Mouse (Mus musculus): ENCODE data around the gene Astn2. TPM values are rescaled to one million over a fixed set of nuclear protein-coding genes. Genes with fewer than 3 reads are reported as not detected.

The Astn2 gene
- polyA plus RNA-seq, 1 experiment from 2014 or later: 0.66 TPM

DNA sequence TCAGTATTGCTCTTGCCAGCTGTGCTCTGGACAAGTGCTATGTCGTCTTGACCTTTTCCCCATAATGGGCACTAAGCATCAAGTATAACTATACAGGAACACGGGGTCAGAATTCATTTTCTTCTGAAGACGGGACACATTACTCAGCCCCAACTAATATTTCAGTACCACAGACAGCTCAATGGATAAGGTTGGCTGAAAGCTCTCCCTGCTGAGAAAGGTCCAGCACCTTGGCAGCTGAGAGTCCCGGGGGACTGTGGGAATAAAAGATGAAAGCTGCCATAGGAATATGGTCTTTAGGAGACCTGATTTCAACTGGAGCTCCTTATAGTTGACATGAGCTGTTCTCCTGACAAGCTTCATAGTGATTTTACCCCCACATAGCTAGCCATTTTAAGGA lies 421.5 kb downstream of the Astn2 start:
- DNase-seq (ENCODE audit: low spot score): no peak
- Histone ChIP-seq H3K36me3 (no peaks in the 10 kb centered on the region), H3K4me1 (no peaks in the 10 kb centered on the region), H3K4me3 (no peak overlapping the region), H3K27ac (no peak overlapping the region), H3K9me3 (replicated peaks) (no peaks in the 10 kb centered on the region), H3K27me3 (ENCODE audit: low read depth, poor library complexity, severe bottlenecking) (no peaks in the 10 kb centered on the region)
- WGBS: 52% methylated on average over 4 of the region's 4 CpGs

DNA sequence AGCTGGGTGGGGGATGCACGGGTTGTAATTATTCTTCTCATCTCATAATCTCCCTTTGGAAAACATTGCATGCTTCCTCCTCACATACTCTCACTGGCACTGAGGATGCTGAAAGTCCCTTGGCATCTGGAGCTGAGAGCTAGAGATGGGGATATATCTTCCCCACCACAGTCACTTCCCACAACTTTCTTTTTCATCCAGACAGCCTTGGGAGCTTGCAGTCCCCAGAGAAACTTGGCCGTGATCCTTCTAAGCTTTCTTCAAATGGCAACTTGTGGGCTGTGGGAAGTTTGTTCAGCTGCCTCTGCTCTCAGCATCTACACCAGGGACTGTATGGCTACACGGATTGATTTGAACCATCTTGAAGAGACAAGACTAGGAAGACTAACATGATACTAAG lies 428.2 kb downstream of the Astn2 start:
- H3K27me3 ChIP-seq (ENCODE audit: low read depth, poor library complexity, severe bottlenecking): no peaks in the 10 kb centered on the region
- no peak overlapping the region for H3K4me3 ChIP-seq
- H3K27ac ChIP-seq: no peak overlapping the region
- 83% methylated on average over 3 of the region's 3 CpGs for whole genome bisulfite sequencing
- no peaks in the 10 kb centered on the region for H3K4me1 ChIP-seq
- H3K36me3 ChIP-seq: no peaks in the 10 kb centered on the region
- DNase-seq (ENCODE audit: low spot score): no peak
- H3K9me3 ChIP-seq (replicated peaks): no peaks in the 10 kb centered on the region

DNA sequence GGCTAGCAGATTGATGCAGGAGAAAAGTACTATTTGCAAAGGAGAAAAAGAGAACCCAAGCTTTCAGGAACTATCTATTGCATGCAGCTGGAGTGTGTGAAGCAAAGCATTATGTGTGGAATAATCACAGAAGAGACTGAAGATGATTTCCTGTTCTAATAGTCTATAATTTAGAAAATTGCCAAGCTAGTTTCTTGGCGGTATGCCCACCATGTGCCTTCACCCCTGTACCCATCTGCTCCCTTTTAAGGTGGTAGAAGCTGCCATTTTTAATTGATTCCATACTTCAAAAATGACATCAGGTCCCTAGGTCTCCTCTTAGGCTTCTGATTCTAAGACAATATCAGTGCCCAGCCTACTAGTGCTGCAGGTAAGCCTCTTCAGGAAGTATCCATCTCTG lies 432.0 kb downstream of the Astn2 start:
- H3K9me3 ChIP-seq (replicated peaks): no peaks in the 10 kb centered on the region
- no peaks in the 10 kb centered on the region for H3K27me3 ChIP-seq (ENCODE audit: low read depth, poor library complexity, severe bottlenecking)
- DNase-seq (ENCODE audit: low spot score): no peak
- H3K4me3 ChIP-seq: no peak overlapping the region
- H3K4me1 ChIP-seq: 0 out of 2 replicates have a peak, but pooled peaks cover 8% of the 10 kb centered on the region
- H3K27ac ChIP-seq: no peak overlapping the region
- H3K36me3 ChIP-seq: no peaks in the 10 kb centered on the region
- 88% methylated on average over 1 of the region's 1 CpGs for WGBS

DNA sequence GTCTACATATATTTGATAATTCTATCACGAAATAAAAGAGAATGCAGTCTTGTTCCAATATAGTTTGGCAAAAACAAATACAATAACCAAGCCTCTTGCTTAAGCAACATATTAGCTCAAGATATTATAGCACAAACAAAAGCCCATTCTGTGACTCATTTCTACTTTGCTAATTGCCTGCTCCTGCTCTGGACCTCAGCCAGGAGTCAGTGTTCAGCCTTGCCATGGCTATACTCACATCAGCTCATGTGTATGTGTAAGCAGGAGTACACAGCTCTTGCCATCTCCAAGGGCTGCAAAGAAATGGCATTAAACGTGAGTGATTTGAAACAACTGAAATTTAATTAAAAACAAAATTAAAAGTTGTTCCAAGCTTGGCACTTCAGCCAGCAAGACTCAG lies 435.1 kb downstream of the Astn2 start:
- H3K36me3 ChIP-seq: no peaks in the 10 kb centered on the region
- no peak for DNase-seq (ENCODE audit: low spot score)
- no peaks in the 10 kb centered on the region for H3K9me3 ChIP-seq (replicated peaks)
- H3K4me3 ChIP-seq: no peak overlapping the region
- 0 out of 2 replicates have a peak, but pooled peaks cover 8% of the 10 kb centered on the region for H3K4me1 ChIP-seq
- H3K27me3 ChIP-seq (ENCODE audit: low read depth, poor library complexity, severe bottlenecking): no peaks in the 10 kb centered on the region
- no peak overlapping the region for H3K27ac ChIP-seq
- 81% methylated on average over 2 of the region's 2 CpGs for WGBS

DNA sequence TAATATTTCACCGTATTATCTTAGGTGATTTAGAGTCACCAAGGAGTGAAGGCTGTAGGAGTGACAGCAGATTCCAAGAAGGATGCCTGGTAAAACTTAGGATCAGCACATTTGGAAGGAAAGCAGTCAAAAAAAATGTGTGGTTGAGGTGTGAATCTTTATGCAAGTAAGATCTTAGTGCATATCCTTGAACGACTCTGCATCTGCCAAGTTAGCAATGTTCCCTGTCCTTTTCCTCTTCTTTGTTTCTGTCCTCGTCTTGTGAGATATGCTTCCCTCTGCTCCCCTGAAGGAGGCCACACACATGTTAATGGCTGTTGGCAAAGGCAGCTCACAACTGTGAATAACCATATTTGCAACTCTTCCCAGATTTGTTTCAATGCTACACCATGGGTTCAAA lies 439.8 kb downstream of the Astn2 start:
- H3K9me3 ChIP-seq (replicated peaks): no peaks in the 10 kb centered on the region
- H3K27ac ChIP-seq: no peak overlapping the region
- WGBS: 72% methylated on average over 3 of the region's 3 CpGs
- no peaks in the 10 kb centered on the region for H3K27me3 ChIP-seq (ENCODE audit: low read depth, poor library complexity, severe bottlenecking)
- H3K4me3 ChIP-seq: no peak overlapping the region
- no peak for DNase-seq (ENCODE audit: low spot score)
- no peaks in the 10 kb centered on the region for H3K4me1 ChIP-seq
- H3K36me3 ChIP-seq: no peaks in the 10 kb centered on the region

DNA sequence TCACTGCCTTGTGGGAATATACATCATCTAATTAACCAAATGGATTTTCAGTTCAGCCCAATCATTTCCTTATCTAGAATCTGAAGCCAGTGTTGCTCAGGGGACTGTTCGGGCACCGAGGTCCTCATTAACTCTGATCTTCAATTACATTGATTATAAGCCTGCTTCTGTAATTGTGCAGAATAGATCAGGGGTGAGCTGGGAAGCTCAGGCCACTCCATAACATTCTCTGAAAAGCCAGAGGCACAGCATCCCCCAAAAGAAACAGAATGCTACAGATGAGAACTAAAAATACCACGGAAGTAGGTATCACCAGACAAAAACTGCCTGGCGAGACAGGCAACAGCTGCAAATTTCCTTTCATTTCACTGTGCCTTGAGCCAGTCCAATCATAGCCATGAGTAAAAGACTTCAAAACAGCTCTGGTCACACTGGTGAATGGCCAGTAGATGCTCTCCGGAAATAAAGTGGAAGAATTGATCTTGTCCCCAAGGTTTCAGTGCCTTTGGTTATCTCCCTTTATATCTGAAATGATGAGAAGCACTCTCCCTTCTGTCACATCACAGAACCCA lies 445.1 kb downstream of the Astn2 start:
- WGBS: 85% methylated on average over 5 of the region's 5 CpGs
- H3K27me3 ChIP-seq (ENCODE audit: low read depth, poor library complexity, severe bottlenecking): no peaks in the 10 kb centered on the region
- no peaks in the 10 kb centered on the region for H3K4me1 ChIP-seq
- H3K4me3 ChIP-seq: no peak overlapping the region
- no peaks in the 10 kb centered on the region for H3K9me3 ChIP-seq (replicated peaks)
- no peaks in the 10 kb centered on the region for H3K36me3 ChIP-seq
- no peak overlapping the region for H3K27ac ChIP-seq
- DNase-seq (ENCODE audit: low spot score): no peak

DNA sequence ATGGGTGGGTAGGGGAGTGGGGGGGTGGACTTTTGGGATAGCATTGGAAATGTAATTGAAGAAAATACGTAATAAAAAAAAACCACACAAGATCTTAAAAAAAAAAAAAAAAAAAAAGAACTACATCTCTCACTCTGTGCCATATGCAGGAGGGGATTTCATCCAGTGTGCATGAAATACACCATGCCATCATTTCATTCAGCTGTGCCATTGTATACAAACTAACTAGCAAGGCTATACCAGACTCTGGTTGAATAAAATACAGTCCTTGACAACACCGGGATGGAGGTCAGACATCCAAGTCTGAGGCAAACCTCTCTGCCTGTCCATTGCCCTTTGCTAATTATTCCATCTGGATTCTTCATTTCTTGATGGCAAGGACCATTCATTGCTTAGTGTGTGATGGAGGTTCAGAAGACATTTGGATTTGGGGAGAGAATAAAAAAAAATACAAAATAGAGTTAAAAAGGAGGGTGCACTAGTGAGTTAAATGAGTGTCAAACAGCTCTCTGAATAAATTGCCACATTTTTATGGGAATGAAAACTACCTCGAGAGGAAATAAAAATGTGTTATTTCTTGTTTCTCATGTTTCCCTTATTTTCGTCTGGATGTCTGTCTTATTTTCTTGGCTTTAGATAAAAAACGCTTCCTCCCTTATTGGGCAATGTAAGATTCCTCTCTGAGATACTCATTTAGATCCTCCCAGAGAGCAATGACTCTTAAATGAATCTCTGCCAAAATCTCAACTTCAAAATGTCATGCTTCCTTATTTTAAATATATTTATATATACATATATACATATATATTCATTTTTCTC lies 445.8 kb downstream of the Astn2 start:
- no peak overlapping the region for H3K4me3 ChIP-seq
- no peaks in the 10 kb centered on the region for H3K36me3 ChIP-seq
- DNase-seq (ENCODE audit: low spot score): no peak
- 94% methylated on average over 5 of the region's 5 CpGs for WGBS
- no peak overlapping the region for H3K27ac ChIP-seq
- no peaks in the 10 kb centered on the region for H3K4me1 ChIP-seq
- H3K9me3 ChIP-seq (replicated peaks): no peaks in the 10 kb centered on the region
- H3K27me3 ChIP-seq (ENCODE audit: low read depth, poor library complexity, severe bottlenecking): no peaks in the 10 kb centered on the region

DNA sequence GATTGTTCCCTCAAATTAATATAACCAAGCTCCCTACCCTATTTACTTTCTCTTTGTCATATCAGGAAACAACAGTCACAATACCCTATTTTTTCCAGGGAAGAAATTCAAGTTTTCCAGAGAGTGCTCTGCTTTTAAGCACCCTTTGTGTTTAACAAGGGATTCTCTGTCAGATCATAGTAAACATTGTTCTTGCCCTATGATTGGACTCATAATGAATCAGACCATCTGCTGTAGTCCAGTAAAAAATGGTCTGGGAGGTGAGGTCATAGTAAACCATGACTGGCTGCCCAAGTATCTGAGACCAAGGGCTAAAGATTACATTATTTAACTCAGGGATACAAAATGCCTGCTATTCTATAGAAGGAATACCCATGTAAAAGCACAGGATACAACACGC lies 452.5 kb downstream of the Astn2 start:
- Histone ChIP-seq H3K4me1 (no peaks in the 10 kb centered on the region), H3K9me3 (replicated peaks) (no peaks in the 10 kb centered on the region), H3K27ac (no peak overlapping the region), H3K27me3 (ENCODE audit: low read depth, poor library complexity, severe bottlenecking) (no peaks in the 10 kb centered on the region), H3K4me3 (no peak overlapping the region), H3K36me3 (no peaks in the 10 kb centered on the region)
- WGBS: 88% methylated on average over 1 of the region's 1 CpGs
- DNase-seq (ENCODE audit: low spot score): no peak

DNA sequence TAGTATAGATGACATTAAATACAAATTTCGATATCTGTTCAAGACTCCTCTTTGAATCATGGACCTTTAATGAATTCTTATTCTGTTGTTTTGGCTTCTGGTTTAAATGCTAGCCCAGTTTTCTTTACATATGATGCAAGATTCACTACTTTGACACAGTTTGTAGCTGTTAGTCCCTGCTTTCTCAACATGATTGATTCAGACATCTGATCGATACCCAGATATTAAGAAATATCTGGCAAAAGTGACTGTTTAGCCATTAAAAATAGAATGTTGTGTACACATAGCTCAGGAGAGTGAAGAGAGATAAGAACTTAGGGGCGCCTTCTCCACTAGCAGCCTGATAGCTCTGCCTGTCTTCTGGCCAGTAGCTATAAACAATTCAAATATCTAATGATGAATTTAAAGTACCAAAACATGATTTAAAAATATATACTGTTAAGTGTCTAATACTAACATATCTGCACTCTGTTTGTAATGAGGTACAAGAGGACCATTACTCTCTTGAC lies 457.2 kb downstream of the Astn2 start:
- Histone ChIP-seq H3K36me3 (no peaks in the 10 kb centered on the region), H3K4me3 (no peak overlapping the region), H3K27me3 (ENCODE audit: low read depth, poor library complexity, severe bottlenecking) (no peaks in the 10 kb centered on the region), H3K9me3 (replicated peaks) (no peaks in the 10 kb centered on the region), H3K27ac (no peak overlapping the region), H3K4me1 (no peaks in the 10 kb centered on the region)
- DNase-seq (ENCODE audit: low spot score): no peak
- WGBS: 97% methylated on average over 3 of the region's 3 CpGs

DNA sequence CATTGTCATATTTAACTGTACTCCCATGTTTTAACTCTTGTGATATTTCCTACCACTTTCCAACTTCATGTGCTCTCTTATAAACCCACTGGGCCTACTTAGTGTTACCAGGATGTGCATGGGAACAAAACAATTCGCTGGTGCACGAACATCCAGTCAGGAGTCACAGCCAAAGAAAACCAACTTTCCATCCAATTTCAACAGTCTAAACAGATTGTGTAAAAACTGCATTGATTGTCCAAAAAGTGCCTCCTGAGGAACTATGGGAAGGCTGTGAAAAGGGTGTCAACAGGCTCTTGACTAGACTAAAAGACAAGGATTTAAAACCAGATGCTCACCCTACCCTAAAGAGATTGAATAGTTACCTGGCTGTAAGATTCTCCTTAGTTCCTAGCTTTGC lies 458.4 kb downstream of the Astn2 start:
- Histone ChIP-seq H3K36me3 (no peaks in the 10 kb centered on the region), H3K9me3 (replicated peaks) (no peaks in the 10 kb centered on the region), H3K4me1 (no peaks in the 10 kb centered on the region), H3K27me3 (ENCODE audit: low read depth, poor library complexity, severe bottlenecking) (no peaks in the 10 kb centered on the region), H3K27ac (no peak overlapping the region), H3K4me3 (no peak overlapping the region)
- 87% methylated on average over 2 of the region's 2 CpGs for WGBS
- no peak for DNase-seq (ENCODE audit: low spot score)

DNA sequence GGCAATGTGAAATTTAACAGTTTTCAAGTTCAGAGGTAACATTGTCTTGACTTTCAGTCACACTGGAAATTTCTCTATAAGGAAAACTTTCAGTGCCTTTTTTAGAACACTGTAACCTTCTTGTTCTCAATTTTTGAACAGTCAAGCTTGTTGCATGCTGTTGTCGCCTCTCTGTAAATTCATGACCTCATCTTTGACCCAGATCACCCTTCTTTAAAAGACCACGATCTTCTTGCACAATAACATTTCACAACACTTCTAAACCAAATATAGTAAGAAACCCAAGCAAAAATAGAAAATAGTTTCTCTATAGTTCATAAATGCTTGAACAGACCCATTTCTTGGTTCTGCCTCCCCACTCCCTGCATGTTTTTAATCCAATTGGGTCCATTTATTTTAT lies 473.5 kb downstream of the Astn2 start:
- whole genome bisulfite sequencing: 89% methylated on average over 2 of the region's 2 CpGs

DNA sequence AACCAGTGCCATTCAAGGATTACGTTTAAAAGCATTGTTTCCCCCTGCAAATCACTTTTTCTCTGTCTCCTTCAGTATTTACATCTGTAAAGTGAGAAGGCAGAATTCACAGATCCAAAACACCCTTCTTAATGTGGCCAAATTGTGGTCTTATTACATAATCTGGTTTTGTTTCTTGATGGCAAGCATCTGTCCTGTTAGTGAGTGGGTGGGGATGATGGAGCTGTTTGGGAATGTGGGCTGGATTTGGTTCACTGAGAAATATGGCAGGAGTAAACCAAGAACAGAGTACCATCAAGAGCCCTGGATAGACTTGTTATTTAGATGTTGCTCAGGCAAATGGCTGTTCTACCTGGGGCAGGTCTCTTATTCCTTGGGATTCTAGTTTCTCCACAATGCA lies 484.1 kb downstream of the Astn2 start:
- DNase-seq (ENCODE audit: low spot score): no peak
- no peaks in the 10 kb centered on the region for H3K4me1 ChIP-seq
- no peaks in the 10 kb centered on the region for H3K27me3 ChIP-seq (ENCODE audit: low read depth, poor library complexity, severe bottlenecking)

More for the DNA sequence above, 473.5 kb downstream of the Astn2 start:
- H3K27me3 ChIP-seq (ENCODE audit: low read depth, poor library complexity, severe bottlenecking): no peaks in the 10 kb centered on the region
- no peaks in the 10 kb centered on the region for H3K9me3 ChIP-seq (replicated peaks)
- no peak overlapping the region for H3K4me3 ChIP-seq
- H3K27ac ChIP-seq: no peak overlapping the region
- no peaks in the 10 kb centered on the region for H3K4me1 ChIP-seq
- no peaks in the 10 kb centered on the region for H3K36me3 ChIP-seq
- DNase-seq (ENCODE audit: low spot score): no peak

More for the DNA sequence above, 484.1 kb downstream of the Astn2 start:
- WGBS: 69% methylated on average over 1 of the region's 1 CpGs
- H3K27ac ChIP-seq: no peak overlapping the region
- no peaks in the 10 kb centered on the region for H3K36me3 ChIP-seq
- no peak overlapping the region for H3K4me3 ChIP-seq
- H3K9me3 ChIP-seq (replicated peaks): no peaks in the 10 kb centered on the region
